Mouse (Mus musculus) ovary, adult 2 months (tissue): Measurements from ENCODE around the gene Zic1. TPM values are rescaled to one million over a fixed set of nuclear protein-coding genes. Genes with fewer than 3 reads are reported as not detected.

Experiments
- polyA plus RNA-seq: library from polyadenylated mRNA; depleted of rRNA; stranded (reverse); fragments of >200 nt; gene quantifications from 2 replicates; pipeline ENCODE4 v1.2.3, GENCODE M21; 2012; rRNA removed

The Zic1 gene
- not detected in 2 replicates for polyA plus RNA-seq

DNA sequence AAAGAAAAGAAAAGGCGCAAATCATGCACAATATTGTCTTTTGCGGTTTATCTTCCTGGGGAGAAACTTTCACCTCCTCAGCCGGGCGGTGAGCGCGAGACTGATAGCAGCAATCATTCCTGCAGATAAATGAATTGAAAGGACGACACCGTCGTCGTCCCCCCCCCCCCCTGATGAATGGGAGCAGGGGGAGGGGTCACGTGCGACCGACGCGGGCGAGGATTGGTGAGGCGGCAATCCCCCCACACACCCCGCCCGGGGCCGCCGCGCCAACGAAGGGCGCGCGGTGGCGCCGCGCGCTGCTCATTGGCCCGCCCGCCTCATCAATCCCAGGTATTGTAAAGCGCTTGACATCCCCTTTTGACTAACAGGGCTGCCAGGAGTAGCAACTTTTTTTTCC is at the start of gene Zic1:
Gene Zic1 (minus strand): TSS at position 147 of the 400 bp plus-strand sequence.

DNA sequence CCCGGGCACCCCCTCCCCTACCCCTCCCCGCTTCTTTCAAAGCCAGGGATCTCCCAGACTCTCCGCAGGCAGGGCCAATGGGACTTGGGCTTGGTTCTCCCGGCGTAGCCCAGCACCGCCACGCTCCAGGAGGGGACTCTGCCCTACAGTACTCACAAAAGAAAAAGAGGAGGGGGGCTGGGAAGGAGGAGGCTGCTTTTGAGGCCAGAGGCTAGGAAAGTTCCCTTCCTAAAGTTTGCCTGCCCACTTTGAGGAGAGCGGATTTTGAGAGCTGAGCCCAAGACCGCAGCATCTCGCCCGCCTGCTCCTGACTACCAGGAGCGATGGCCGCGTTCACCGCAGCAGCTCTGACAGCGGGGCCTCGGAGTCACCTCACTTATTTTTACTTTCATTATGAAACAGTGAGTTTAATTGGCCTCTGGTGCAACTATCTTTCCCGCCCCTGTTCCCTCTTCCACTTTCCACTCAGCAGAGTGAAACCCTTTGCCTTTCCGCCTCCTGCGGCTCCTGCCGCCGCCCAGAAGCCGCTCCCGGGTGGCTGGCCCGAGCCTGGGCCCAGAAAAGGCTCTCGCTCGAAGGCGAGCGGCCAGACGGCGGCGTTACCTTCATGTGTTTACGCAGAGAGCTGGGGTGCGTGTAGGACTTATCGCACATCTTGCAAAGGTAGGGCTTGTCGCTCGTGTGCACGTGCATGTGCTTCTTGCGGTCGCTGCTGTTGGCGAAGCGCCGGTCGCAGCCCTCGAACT is 3.6 kb downstream of the Zic1 start, which contains the start of gene Zic4:
Gene Zic4 (plus strand): TSS at position 558 of the 746 bp plus-strand sequence.

Other genes with a start within 250 kb of the Zic1 start
- not detected in 2 replicates for gene Zic4, start 3.4 kb downstream of the Zic1 start, polyA plus RNA-seq